Mouse (Mus musculus) embryonic facial prominence, embryonic 13.5 days (tissue): ENCODE measurements around the gene Trabd2b. TPM values are rescaled to one million over a fixed set of nuclear protein-coding genes. Genes with fewer than 3 reads are reported as not detected.

Experiments
- ATAC-seq: fragments of 200-750 bp; cut with Nextera tagmentation; 2 replicates; pipeline ENCODE4 v1.8.0; 2017; ENCODE audit warnings: low read depth; ENCODE audit not compliant: insufficient number of reproducible peaks, insufficient read depth, low FRiP score, low TSS enrichment
- H3K27ac ChIP-seq: fragments of 300-500 bp; sonication (generic); 2 replicates; pipeline ENCODE4 v1.5.1; 2015; ENCODE audit warnings: moderate library complexity, mild to moderate bottlenecking, inconsistent platforms
- H3K27me3 ChIP-seq: fragments of 300-500 bp; sonication (generic); 2 replicates; pipeline ENCODE4 v1.6.1; 2015; ENCODE audit warnings: mild to moderate bottlenecking, inconsistent platforms
- H3K36me3 ChIP-seq: fragments of 300-500 bp; sonication (generic); 2 replicates; pipeline ENCODE4 v1.6.1; 2015; ENCODE audit warnings: mild to moderate bottlenecking, inconsistent platforms
- H3K4me1 ChIP-seq: fragments of 300-500 bp; sonication (generic); 2 replicates; pipeline ENCODE4 v1.6.1; 2015; ENCODE audit warnings: inconsistent platforms
- H3K4me2 ChIP-seq: fragments of 300-500 bp; sonication (generic); 2 replicates; pipeline ENCODE4 v1.6.1; 2015; ENCODE audit warnings: moderate library complexity, mild to moderate bottlenecking, inconsistent platforms
- H3K4me3 ChIP-seq: fragments of 300-500 bp; sonication (generic); 2 replicates; pipeline ENCODE4 v1.5.1; 2015; ENCODE audit warnings: mild to moderate bottlenecking, inconsistent platforms
- H3K9ac ChIP-seq: fragments of 300-500 bp; sonication (generic); 2 replicates; pipeline ENCODE4 v1.6.1; 2015; ENCODE audit warnings: mild to moderate bottlenecking, inconsistent platforms
- H3K9me3 ChIP-seq: fragments of 300-500 bp; sonication (generic); 2 replicates; pipeline ENCODE4 v1.6.1; 2016; ENCODE audit warnings: inconsistent platforms
- WGBS: fragments of 180-500 bp; shearing (Covaris S2); methylation state at CpG from one replicate; pipeline ENCODE4 v1.1.7; 2015; ENCODE audit warnings: mixed read lengths; 5-methylcytosine and 5-hydroxymethylcytosine counted together
- polyA plus RNA-seq: library from polyadenylated mRNA; unstranded; fragments of >200 nt; fragmentation: Nextera tagmentation; extraction: Ambion mirVana; gene quantifications from 2 replicates; pipeline ENCODE4 v1.2.1, GENCODE M21; 2015

Trabd2b gene
- polyA plus RNA-seq, 1 experiment from 2014 or later, result 1.7 TPM

- Histone ChIP-seq H3K9me3 (no peaks in the 10 kb centered on the region), H3K27me3 (0 out of 2 replicates have a peak, but pooled peaks cover 3% of the 10 kb centered on the region), H3K27ac (peak overlapping the region; percentile 68), H3K9ac (peak overlapping the region; percentile 54; the same call in 1 of the 2 replicates), H3K4me1 (peaks cover 33% of the 10 kb centered on the region), H3K36me3 (no peaks in the 10 kb centered on the region), H3K4me2 (peak overlapping the region; percentile 46), H3K4me3 (no peak overlapping the region)
- WGBS, result 19% methylated on average over 16 of the region's 16 CpGs
- ATAC-seq, result no peak
These were observed 9.6 kb downstream of the Trabd2b start for GRCm38 (mm10) chr4:114415925-114416645.

GRCm38 (mm10) chr4:114420154-114420553, 13.6 kb downstream of the Trabd2b start:
- Histone ChIP-seq H3K27me3 (0 out of 2 replicates have a peak, but pooled peaks cover 7% of the 10 kb centered on the region), H3K4me3 (no peak overlapping the region), H3K4me1 (peaks cover 36% of the 10 kb centered on the region), H3K4me2 (no peak overlapping the region), H3K36me3 (no peaks in the 10 kb centered on the region), H3K9me3 (no peaks in the 10 kb centered on the region), H3K9ac (no peak overlapping the region), H3K27ac (no peak overlapping the region)
- ATAC-seq, result no peak
- 88% methylated on average over 2 of the region's 2 CpGs for WGBS

GRCm38 (mm10) chr4:114423084-114423483, 16.6 kb downstream of the Trabd2b start:
- Histone ChIP-seq H3K27ac (no peak overlapping the region), H3K4me3 (no peak overlapping the region), H3K36me3 (no peaks in the 10 kb centered on the region), H3K9me3 (no peaks in the 10 kb centered on the region), H3K27me3 (0 out of 2 replicates have a peak, but pooled peaks cover 7% of the 10 kb centered on the region), H3K4me2 (peak overlapping the region; percentile 2; the same call in 1 of the 2 replicates), H3K4me1 (peaks cover 14% of the 10 kb centered on the region), H3K9ac (no peak overlapping the region)
- 36% methylated on average over 6 of the region's 6 CpGs for WGBS
- no peak for ATAC-seq

- no peak overlapping the region for H3K4me3 ChIP-seq
- no peaks in the 10 kb centered on the region for H3K36me3 ChIP-seq
- no peak overlapping the region for H3K4me2 ChIP-seq
- WGBS, result 59% methylated on average over 5 of the region's 5 CpGs
- peaks cover 14% of the 10 kb centered on the region for H3K4me1 ChIP-seq
- no peak overlapping the region for H3K9ac ChIP-seq
- 0 out of 2 replicates have a peak, but pooled peaks cover 7% of the 10 kb centered on the region for H3K27me3 ChIP-seq
- no peaks in the 10 kb centered on the region for H3K9me3 ChIP-seq
- no peak for ATAC-seq
- no peak overlapping the region for H3K27ac ChIP-seq
These were observed 19.3 kb downstream of the Trabd2b start for GRCm38 (mm10) chr4:114425808-114426207.

GRCm38 (mm10) chr4:114432742-114433141, 26.2 kb downstream of the Trabd2b start:
- H3K4me3 ChIP-seq, result no peak overlapping the region
- WGBS, result 81% methylated on average over 2 of the region's 2 CpGs
- no peaks in the 10 kb centered on the region for H3K9me3 ChIP-seq

GRCm38 (mm10) chr4:114433440-114433839, 26.9 kb downstream of the Trabd2b start:
- Histone ChIP-seq H3K27ac (no peak overlapping the region), H3K4me2 (no peak overlapping the region)
- 83% methylated on average over 1 of the region's 1 CpGs for whole genome bisulfite sequencing

More at GRCm38 (mm10) chr4:114432742-114433141, 26.2 kb downstream of the Trabd2b start:
- H3K9ac ChIP-seq, result no peak overlapping the region
- H3K27ac ChIP-seq, result no peak overlapping the region
- H3K27me3 ChIP-seq, result no peaks in the 10 kb centered on the region
- no peak overlapping the region for H3K4me2 ChIP-seq
- no peaks in the 10 kb centered on the region for H3K36me3 ChIP-seq
- ATAC-seq, result no peak
- H3K4me1 ChIP-seq, result no peaks in the 10 kb centered on the region

GRCm38 (mm10) chr4:114434766-114435165, 28.2 kb downstream of the Trabd2b start:
- Histone ChIP-seq H3K27me3 (no peaks in the 10 kb centered on the region), H3K4me1 (no peaks in the 10 kb centered on the region), H3K27ac (no peak overlapping the region), H3K9ac (no peak overlapping the region), H3K4me2 (no peak overlapping the region), H3K4me3 (no peak overlapping the region), H3K9me3 (no peaks in the 10 kb centered on the region), H3K36me3 (no peaks in the 10 kb centered on the region)
- ATAC-seq, result no peak
- 65% methylated on average over 1 of the region's 1 CpGs for WGBS

More at GRCm38 (mm10) chr4:114433440-114433839, 26.9 kb downstream of the Trabd2b start:
- H3K9ac ChIP-seq, result no peak overlapping the region
- H3K4me1 ChIP-seq, result no peaks in the 10 kb centered on the region
- H3K27me3 ChIP-seq, result no peaks in the 10 kb centered on the region
- H3K4me3 ChIP-seq, result no peak overlapping the region
- no peaks in the 10 kb centered on the region for H3K36me3 ChIP-seq
- H3K9me3 ChIP-seq, result no peaks in the 10 kb centered on the region
- no peak for ATAC-seq

GRCm38 (mm10) chr4:114435381-114435780, 28.9 kb downstream of the Trabd2b start:
- Histone ChIP-seq H3K27me3 (no peaks in the 10 kb centered on the region), H3K27ac (no peak overlapping the region), H3K9ac (no peak overlapping the region), H3K36me3 (no peaks in the 10 kb centered on the region), H3K4me3 (no peak overlapping the region), H3K4me2 (no peak overlapping the region), H3K9me3 (no peaks in the 10 kb centered on the region), H3K4me1 (no peaks in the 10 kb centered on the region)
- ATAC-seq, result no peak
- WGBS, result 70% methylated on average over 7 of the region's 7 CpGs

GRCm38 (mm10) chr4:114438764-114439163, 32.2 kb downstream of the Trabd2b start:
- Histone ChIP-seq H3K9ac (no peak overlapping the region), H3K4me3 (no peak overlapping the region), H3K27me3 (no peaks in the 10 kb centered on the region), H3K36me3 (no peaks in the 10 kb centered on the region), H3K4me1 (peaks cover 6% of the 10 kb centered on the region; the same call in 1 of the 2 replicates), H3K9me3 (no peaks in the 10 kb centered on the region), H3K4me2 (no peak overlapping the region), H3K27ac (no peak overlapping the region)
- no peak for ATAC-seq
- 54% methylated on average over 1 of the region's 2 CpGs for WGBS

- Histone ChIP-seq H3K4me1 (peaks cover 6% of the 10 kb centered on the region; the same call in 1 of the 2 replicates), H3K36me3 (no peaks in the 10 kb centered on the region), H3K27ac (no peak overlapping the region), H3K9me3 (no peaks in the 10 kb centered on the region), H3K4me3 (no peak overlapping the region), H3K9ac (no peak overlapping the region), H3K27me3 (no peaks in the 10 kb centered on the region), H3K4me2 (no peak overlapping the region)
- WGBS, result 77% methylated on average over 2 of the region's 2 CpGs
- ATAC-seq, result no peak
These were observed 35.7 kb downstream of the Trabd2b start for GRCm38 (mm10) chr4:114442186-114442585.

GRCm38 (mm10) chr4:114442661-114443060, 36.1 kb downstream of the Trabd2b start:
- Histone ChIP-seq H3K27me3 (no peaks in the 10 kb centered on the region), H3K9ac (no peak overlapping the region), H3K36me3 (no peaks in the 10 kb centered on the region), H3K9me3 (no peaks in the 10 kb centered on the region), H3K27ac (no peak overlapping the region), H3K4me1 (peaks cover 6% of the 10 kb centered on the region; the same call in 1 of the 2 replicates), H3K4me3 (no peak overlapping the region), H3K4me2 (no peak overlapping the region)
- WGBS, result 82% methylated on average over 3 of the region's 3 CpGs
- ATAC-seq, result no peak
